9 mouse cellular contexts compared by ENCODE assay signal in the genomic region with DNA sequence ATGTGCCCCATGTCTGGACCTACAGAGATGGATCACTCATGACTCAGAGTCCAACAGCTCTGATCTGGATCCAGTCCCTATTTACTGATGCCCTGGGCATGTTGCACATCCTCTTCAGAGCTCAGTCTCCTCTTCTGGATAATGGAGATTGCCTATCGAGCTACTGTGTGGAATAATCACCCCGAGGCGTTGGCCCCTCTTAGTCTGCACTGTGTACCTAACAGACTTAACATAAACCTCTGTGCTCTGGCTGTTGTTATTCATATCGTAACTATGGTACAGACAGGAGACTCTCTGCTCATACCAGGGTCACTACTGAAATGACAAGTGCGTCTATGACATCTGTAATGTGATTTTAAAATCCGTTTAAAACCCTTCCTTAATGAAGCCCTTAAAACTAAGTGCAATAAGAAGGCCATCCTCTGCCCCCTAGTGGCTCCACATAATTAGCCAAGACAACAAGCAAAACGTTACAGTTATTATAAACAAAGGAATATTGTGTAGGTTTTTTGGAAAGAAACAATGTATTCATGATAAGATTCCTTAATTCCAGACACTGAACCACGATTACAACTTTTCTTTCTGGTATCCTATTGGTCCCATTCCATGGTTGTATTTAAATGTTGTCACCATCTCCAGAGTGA. TPM values are rescaled to one million over a fixed set of nuclear protein-coding genes. Genes with fewer than 3 reads are reported as not detected.
DNase-seq lines count a peak whose midpoint lies in the region; ATAC-seq lines count a peak whose summit lies in the region.
"Had no signal": no experiment of that assay in that cellular context is flagged by ENCODE, and none has a peak within 500 bp of the region (broad histone marks: within the 10 kb centered on the region; RNA-seq: fewer than 3 reads in every experiment).

No protein-coding gene starts in this region.

- no peaks in the 10 kb centered on the region for H3K9me3 ChIP-seq in hindbrain, embryonic 16.5 days (ENCODE audit: control insufficient read depth, low read length)
- H3K9me3 ChIP-seq: lung, embryonic 15.5 days had no signal

- H3K4me2 ChIP-seq in hindbrain, embryonic 16.5 days (ENCODE audit: low read length) = peak overlapping the region; percentile 22; the same call in 1 of the 2 replicates
- H3K4me2 ChIP-seq: lung, embryonic 15.5 days had no signal

- peak; percentile 61; the same call in 1 of the 2 replicates for ATAC-seq in cerebellum, adult (ENCODE audit: insufficient number of reproducible peaks, low FRiP score, low TSS enrichment)
- ATAC-seq in hindbrain, embryonic 16.5 days = peak; percentile 73

- peak overlapping the region; percentile 33; the same call in 1 of the 2 replicates for H3K9ac ChIP-seq in hindbrain, embryonic 16.5 days (ENCODE audit: low read depth, low read length)
- H3K9ac ChIP-seq: lung, embryonic 15.5 days had no signal

- H3K36me3 ChIP-seq in hindbrain, embryonic 16.5 days (ENCODE audit: control insufficient read depth, insufficient read depth, low read length) = no peaks in the 10 kb centered on the region
- H3K36me3 ChIP-seq: lung, embryonic 15.5 days had no signal

- H3K4me3 ChIP-seq in hindbrain, embryonic 16.5 days (ENCODE audit: low read length) = no peak overlapping the region
- H3K4me3 ChIP-seq: lung, embryonic 15.5 days had no signal

- H3K4me1 ChIP-seq in hindbrain, embryonic 16.5 days (ENCODE audit: control insufficient read depth, insufficient read depth, low read depth, low read length) = peaks cover 2% of the 10 kb centered on the region; the same call in 1 of the 2 replicates
- H3K4me1 ChIP-seq: lung, embryonic 15.5 days had no signal

- WGBS in hindbrain, embryonic 16.5 days = 21% methylated on average over 8 of the region's 8 CpGs

- no peaks in the 10 kb centered on the region for H3K27me3 ChIP-seq in hindbrain, embryonic 16.5 days (replicated peaks; ENCODE audit: control insufficient read depth, insufficient read depth, low read length)
- H3K27me3 ChIP-seq: lung, embryonic 15.5 days had no signal

- DNase-seq in cerebellum, adult 11-12 months = no peak
- DNase-seq in testis, postnatal 10 days (ENCODE audit: low spot score) = peak; percentile 72
- no peak for DNase-seq in testis, postnatal 14 days (ENCODE audit: low spot score)
- peak; percentile 63 for DNase-seq in embryo, embryonic 10 days (ENCODE audit: low spot score)
- peak; percentile 65 for DNase-seq in lung, postnatal 14 days
- peak; percentile 69 for DNase-seq in right cerebral cortex, postnatal 4 days

- no peak overlapping the region for H3K27ac ChIP-seq in hindbrain, embryonic 16.5 days (ENCODE audit: low read depth, low read length)
- H3K27ac ChIP-seq: lung, embryonic 15.5 days had no signal

RNA-seq across cellular contexts. Expression of gene Tmx1, which starts 22.5 kb away (rescaled TPM):
- 148 and 153 TPM in 2 replicates for polyA plus RNA-seq in hindbrain, embryonic 16.5 days (2015; fragmentation: Nextera tagmentation; extraction: Ambion mirVana)

Comparison
In these comparisons a context has a peak if more than half of its experiments do, and no peak if none do; other contexts are left out.
1. DNase-seq: peak in testis, postnatal 10 days (single experiment), embryo, embryonic 10 days (single experiment), lung, postnatal 14 days (single experiment) and right cerebral cortex, postnatal 4 days (single experiment); none in cerebellum, adult 11-12 months (single experiment) and testis, postnatal 14 days (single experiment).